Mouse (Mus musculus): ENCODE results near the gene Gm11168.
"Not testable (repeated sequence)": the region's sequence is repeated elsewhere in the genome, so short reads cannot be mapped to it uniquely, and the experiment has no call there.

GRCm38 (mm10) chr9:3009331-3009730 is 6.2 kb downstream of the Gm11168 start:
- not testable (repeated sequence) for TF ChIP-seq CTCF (IDR thresholded peaks at IDR 0.05; ENCODE audit: borderline replicate concordance, insufficient read depth, low read length); POLR2A (IDR thresholded peaks at IDR 0.05; ENCODE audit: low read depth, low read length)
